Mouse (Mus musculus) ES-E14 (cell line): ENCODE results near the gene Plekhf1. TPM values are rescaled to one million over a fixed set of nuclear protein-coding genes. Genes with fewer than 3 reads are reported as not detected.

Experiments used
- DNase-seq: peaks from one replicate; pipeline ENCODE4 v3.0.0-alpha.2; 2013; ENCODE audit warnings: low read depth, low spot score
- H3K27ac ChIP-seq: 2 replicates; pipeline ENCODE4 v1.5.1; 2012; ENCODE audit warnings: low read depth, mild to moderate bottlenecking, low read length, moderate library complexity, mixed read lengths; ENCODE audit not compliant: poor library complexity, insufficient read depth, severe bottlenecking
- H3K36me3 ChIP-seq: 2 replicates; pipeline ENCODE4 v1.6.1; 2012; ENCODE audit warnings: mild to moderate bottlenecking, low read length, moderate library complexity, mixed read lengths; ENCODE audit not compliant: control insufficient read depth, poor library complexity, insufficient read depth, severe bottlenecking
- H3K4me1 ChIP-seq, 2 experiments: fragments of 150-350 bp in 1 of 2; sonication (generic) in 1 of 2; 2 replicates each; pipeline ENCODE4 v1.6.1; 2012; ENCODE audit warnings: low read length in 2 of 2, mild to moderate bottlenecking in 1 of 2, mixed read lengths in 1 of 2; ENCODE audit not compliant: control insufficient read depth in 2 of 2, insufficient read depth in 2 of 2, poor library complexity in 1 of 2
- H3K4me3 ChIP-seq, 2 experiments: fragments of 150-350 bp in 1 of 2; sonication (generic) in 1 of 2; 2 replicates each; pipeline ENCODE4 v1.5.1; 2012; ENCODE audit warnings: low read length in 2 of 2, low read depth in 1 of 2, mild to moderate bottlenecking in 1 of 2, mixed read lengths in 1 of 2; ENCODE audit not compliant: insufficient read depth in 1 of 2, poor library complexity in 1 of 2, severe bottlenecking in 1 of 2
- H3K9ac ChIP-seq: 2 replicates; pipeline ENCODE4 v1.6.1; 2012; ENCODE audit warnings: low read depth, mild to moderate bottlenecking, low read length, mixed read lengths; ENCODE audit not compliant: poor library complexity, insufficient read depth, severe bottlenecking
- H3K9me3 ChIP-seq: fragments of 150-350 bp; sonication (generic); 2 replicates; pipeline ENCODE4 v1.6.1; 2012; ENCODE audit warnings: low read depth, mild to moderate bottlenecking, low read length; ENCODE audit not compliant: control insufficient read depth, insufficient read depth
- CHD2 ChIP-seq: IDR thresholded peaks from 2 replicates; pipeline ENCODE4 v1.6.1; 2014; ENCODE audit warnings: mild to moderate bottlenecking, low read depth, low read length, inconsistent platforms
- HCFC1 ChIP-seq: IDR thresholded peaks from 2 replicates; pipeline ENCODE4 v1.6.1; 2012; ENCODE audit warnings: low read length, inconsistent platforms, borderline replicate concordance; ENCODE audit not compliant: insufficient read depth
- MAFK ChIP-seq: IDR thresholded peaks from 2 replicates; pipeline ENCODE4 v1.6.1; 2014; ENCODE audit warnings: mild to moderate bottlenecking, low read depth, low read length, inconsistent platforms; ENCODE audit not compliant: insufficient read depth
- ZC3H11A ChIP-seq: IDR thresholded peaks from 2 replicates; pipeline ENCODE4 v1.6.1; 2012; ENCODE audit warnings: low read depth, mild to moderate bottlenecking, inconsistent platforms, low read length, borderline replicate concordance
- ZNF384 ChIP-seq: IDR thresholded peaks from 2 replicates; pipeline ENCODE4 v1.6.1; 2012; ENCODE audit warnings: low read depth, low read length, inconsistent platforms
- in situ Hi-C, 2 experiments: fragments of 600-800 bp; cut with MboI; formaldehyde crosslinking; loops; one replicate each; pipeline ENCODE4 v1.15.1; 2025; ENCODE audit warnings: low sequenced_read_pairs in 2 of 2, inconsistent platforms in 1 of 2; ENCODE audit not compliant: unreplicated experiment in 2 of 2
- total RNA-seq: library from RNA; depleted of rRNA; stranded (reverse); fragments of 300-350 nt; gene quantifications from 2 replicates; pipeline ENCODE4 v1.2.3, GENCODE M21; 2012

The Plekhf1 gene
- total RNA-seq, 1 experiment, result 4.8 TPM

- H3K9ac ChIP-seq, result no peak overlapping the region
- TF ChIP-seq ZC3H11A (no peak), ZNF384 (no peak)
These were observed 2.5 kb upstream of the Plekhf1 start for GRCm38 (mm10) chr7:38230285-38230684.

DNA sequence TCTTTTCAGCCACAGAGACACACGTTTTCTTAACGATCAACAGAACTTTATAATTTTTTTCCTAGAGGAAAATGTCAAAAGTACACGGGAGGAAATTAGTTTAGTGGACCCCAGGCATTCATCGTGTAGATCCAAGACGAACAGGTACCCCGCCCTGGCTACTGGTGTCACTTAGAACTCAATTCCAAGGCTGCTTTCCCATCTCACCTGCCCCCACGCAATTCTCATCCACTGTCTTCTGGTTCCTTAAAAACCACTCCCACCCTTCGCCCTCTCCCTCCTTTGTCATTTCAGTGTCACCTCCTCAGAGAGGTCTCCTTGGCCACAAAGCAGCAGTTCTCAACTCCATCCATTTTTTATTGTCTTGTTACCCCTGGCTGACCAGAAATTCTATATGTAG lies 513 bp upstream of the Plekhf1 start:
- DNase-seq, result no peak
- in situ Hi-C loops, result no loop called here
- Histone ChIP-seq H3K27ac (no peak overlapping the region), H3K9ac (peak overlapping the region; percentile 84), H3K4me1 (peaks cover 0 to 15% of the 10 kb centered on the region in 2 experiments; a peak in 2 of 4 replicates), H3K36me3 (no peaks in the 10 kb centered on the region; the same call in 1 of the 2 replicates), H3K4me3 (peak overlapping the region; percentile 79 to 85), H3K9me3 (no peaks in the 10 kb centered on the region)
- TF ChIP-seq CHD2, result no peak
- TF ChIP-seq ZNF384, result no peak
- TF ChIP-seq ZC3H11A, result no peak
- no peak for TF ChIP-seq HCFC1
- no peak for TF ChIP-seq MAFK

More at GRCm38 (mm10) chr7:38230285-38230684, 2.5 kb upstream of the Plekhf1 start:
- Histone ChIP-seq H3K4me3 (peak overlapping the region in 1 of 2 experiments; percentile 44; a peak in 1 of 4 replicates), H3K4me1 (peaks cover 0 to 10% of the 10 kb centered on the region in 2 experiments; a peak in 2 of 4 replicates), H3K36me3 (no peaks in the 10 kb centered on the region), H3K27ac (no peak overlapping the region), H3K9me3 (no peaks in the 10 kb centered on the region)
- in situ Hi-C loops, result no loop called here
- no peak for DNase-seq

- in situ Hi-C loops, result no loop called here
- DNase-seq, result peak; percentile 76
These were observed 476 bp downstream of the Plekhf1 start for GRCm38 (mm10) chr7:38227181-38227899.

DNA sequence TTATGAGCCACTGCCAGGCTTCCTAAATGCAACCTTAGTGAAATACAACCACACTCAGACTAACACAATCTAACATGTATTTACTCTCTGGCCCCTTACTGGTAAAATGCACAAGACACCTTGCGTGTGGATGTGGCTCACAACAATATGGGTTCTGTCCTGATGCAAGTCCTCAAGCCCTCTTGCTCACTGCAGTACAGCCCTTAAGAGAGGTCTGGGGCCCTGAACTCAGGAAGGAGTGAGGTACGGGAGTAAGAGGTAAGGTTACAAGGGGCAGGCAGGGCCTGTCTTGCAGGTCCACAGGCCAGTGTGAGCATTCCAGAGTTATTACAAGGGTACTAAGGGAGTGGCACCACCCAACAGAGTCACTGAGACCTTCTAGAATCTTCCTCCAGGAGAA lies 1.6 kb downstream of the Plekhf1 start:
- H3K9ac ChIP-seq, result no peak overlapping the region

More at GRCm38 (mm10) chr7:38227181-38227899, 476 bp downstream of the Plekhf1 start:
- peak overlapping the region; percentile 83 for H3K9ac ChIP-seq
- no peaks in the 10 kb centered on the region for H3K9me3 ChIP-seq
- H3K4me3 ChIP-seq, result peak overlapping the region; percentile 79 to 85
- H3K4me1 ChIP-seq, result peaks cover 0 to 15% of the 10 kb centered on the region in 2 experiments; a peak in 2 of 4 replicates
- H3K36me3 ChIP-seq, result no peaks in the 10 kb centered on the region; the same call in 1 of the 2 replicates
- H3K27ac ChIP-seq, result peak overlapping the region; percentile 75
- TF ChIP-seq ZNF384, result no peak
- TF ChIP-seq MAFK, result no peak
- TF ChIP-seq CHD2, result 0 out of 2 replicates have a peak, but pooled peaks have one; percentile 10

More for the DNA sequence above, 1.6 kb downstream of the Plekhf1 start:
- DNase-seq, result no peak
- H3K36me3 ChIP-seq, result peaks cover 3% of the 10 kb centered on the region; the same call in 1 of the 2 replicates
- H3K4me1 ChIP-seq, result peaks cover 0 to 21% of the 10 kb centered on the region in 2 experiments; a peak in 2 of 4 replicates
- H3K9me3 ChIP-seq, result no peaks in the 10 kb centered on the region
- H3K4me3 ChIP-seq, result no peak overlapping the region
- in situ Hi-C loops, result no loop called here
- H3K27ac ChIP-seq, result no peak overlapping the region
- TF ChIP-seq HCFC1 (no peak), MAFK (no peak), CHD2 (no peak), ZNF384 (no peak)
